Mouse (Mus musculus): ENCODE measurements at regions not wholly inside any gene's neighbourhood (a gene's known extent, or its start where the extent isn't known, plus 50 kb on each side); places are given as distances from the start of the nearest gene placed in this dataset.

GRCm38 (mm10) chr6:98429120-98429519, 86.6 kb upstream of the Gm765 start:
- no peak for DNase-seq

GRCm38 (mm10) chr6:98402605-98403004, 60.1 kb upstream of the Gm765 start:
- DNase-seq = no peak

- DNase-seq = no peak
Measured at GRCm38 (mm10) chr6:98394589-98394988, 52.0 kb upstream of the Gm765 start.
